Mouse (Mus musculus) mesoderm, embryonic 11.5 days (tissue): ENCODE data around the gene Wdr91.

Experiments used
- DNase-seq: peaks from one replicate; pipeline ENCODE4 v3.0.0-alpha.2; 2012; ENCODE audit warnings: low read depth, low spot score

The Wdr91 gene

GRCm38 (mm10) chr6:34919146-34919545, 8.5 kb upstream of the Wdr91 start:
- no peak for DNase-seq

DNA sequence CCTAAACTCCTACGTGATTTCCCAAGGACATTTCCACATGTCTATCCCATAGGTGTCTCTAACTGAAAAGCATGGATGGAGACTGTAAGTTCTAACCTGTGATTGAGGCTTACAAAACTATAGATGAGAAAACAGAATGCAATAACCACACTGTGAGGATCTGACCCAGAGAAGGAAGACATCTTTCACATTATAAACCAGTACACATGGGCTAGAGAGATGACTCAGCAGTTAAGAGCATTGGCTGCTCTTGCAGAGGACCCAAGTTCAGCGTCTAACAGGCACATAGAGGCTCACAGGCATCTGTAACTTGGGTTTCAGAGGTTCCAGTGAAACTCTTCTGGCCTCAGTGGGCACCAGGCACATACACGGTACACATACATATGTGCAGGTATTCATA, 3.8 kb upstream of the Wdr91 start:
- DNase-seq, result no peak

GRCm38 (mm10) chr6:34913341-34914040, 2.8 kb upstream of the Wdr91 start:
- DNase-seq, result no peak

- DNase-seq, result no peak
Measured at GRCm38 (mm10) chr6:34909631-34910345, 888 bp downstream of the Wdr91 start.

- no peak for DNase-seq
Measured at GRCm38 (mm10) chr6:34907696-34908260, 2.9 kb downstream of the Wdr91 start.

DNA sequence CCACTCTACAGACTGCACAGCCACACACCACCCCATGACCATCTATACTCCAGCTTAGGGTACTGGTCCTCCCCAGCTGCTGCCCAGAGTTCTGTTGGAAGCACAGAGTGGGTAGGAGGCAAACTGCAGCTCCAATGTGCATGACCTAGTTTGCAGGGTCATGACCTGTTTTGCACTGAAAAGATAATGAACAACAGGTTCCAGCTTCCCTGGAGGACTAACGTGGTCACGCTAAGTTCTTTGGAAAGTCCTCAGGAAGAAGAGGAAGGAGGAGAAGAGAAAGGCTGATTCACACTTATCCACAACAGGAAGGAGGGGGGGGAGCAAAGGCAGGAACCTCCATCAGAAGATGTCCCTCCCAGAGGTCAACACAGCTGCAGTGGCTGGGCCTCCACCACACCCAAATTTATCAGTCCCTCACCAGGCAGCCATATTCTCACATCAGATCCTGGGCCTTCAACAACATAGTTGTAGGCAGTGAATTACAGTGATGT, 3.5 kb downstream of the Wdr91 start:
- DNase-seq, result no peak

- DNase-seq, result no peak
Measured at GRCm38 (mm10) chr6:34906661-34907060, 4.0 kb downstream of the Wdr91 start.

GRCm38 (mm10) chr6:34906125-34906524, 4.6 kb downstream of the Wdr91 start:
- DNase-seq, result no peak

DNA sequence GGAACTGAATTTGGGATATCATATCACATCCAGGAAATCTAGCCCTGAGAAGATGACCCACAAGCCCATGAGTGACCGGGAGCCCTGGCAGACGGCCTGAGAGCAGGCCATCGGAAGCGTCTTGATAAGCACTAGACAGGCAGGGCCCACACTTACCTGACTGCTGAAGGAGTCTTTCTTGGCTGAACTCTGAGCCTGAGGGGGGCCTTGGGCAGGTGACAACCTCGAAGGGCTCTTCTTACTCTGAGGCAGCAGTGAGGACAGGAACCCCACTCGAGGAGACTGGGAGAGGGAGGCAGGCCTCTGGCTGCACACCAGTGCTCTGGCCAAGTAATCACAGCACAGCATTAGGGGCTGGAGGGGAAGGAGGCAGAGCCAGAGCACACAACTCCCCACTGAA, 6.3 kb downstream of the Wdr91 start:
- no peak for DNase-seq

- DNase-seq, result no peak
Measured at GRCm38 (mm10) chr6:34903851-34904250, 6.8 kb downstream of the Wdr91 start.

DNA sequence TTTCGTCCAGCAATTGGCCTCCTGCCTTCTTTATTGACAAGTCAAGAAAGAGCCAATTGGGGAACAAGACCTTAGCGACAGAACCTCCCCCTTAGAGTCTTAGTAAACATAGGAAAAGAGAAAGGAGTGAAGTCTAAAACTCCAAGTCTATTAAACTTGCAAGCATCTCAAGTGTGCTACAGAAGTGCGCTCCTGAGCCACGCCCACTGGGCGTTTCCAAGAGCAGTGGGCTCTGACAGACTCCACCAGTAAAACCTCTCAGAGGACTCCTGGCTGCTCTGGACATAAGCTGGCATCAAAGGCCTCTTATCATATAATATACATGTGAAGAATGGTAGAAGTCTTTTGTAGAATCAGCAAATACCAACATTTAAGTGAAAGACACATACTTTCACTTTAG, 7.2 kb downstream of the Wdr91 start:
- DNase-seq, result no peak

DNA sequence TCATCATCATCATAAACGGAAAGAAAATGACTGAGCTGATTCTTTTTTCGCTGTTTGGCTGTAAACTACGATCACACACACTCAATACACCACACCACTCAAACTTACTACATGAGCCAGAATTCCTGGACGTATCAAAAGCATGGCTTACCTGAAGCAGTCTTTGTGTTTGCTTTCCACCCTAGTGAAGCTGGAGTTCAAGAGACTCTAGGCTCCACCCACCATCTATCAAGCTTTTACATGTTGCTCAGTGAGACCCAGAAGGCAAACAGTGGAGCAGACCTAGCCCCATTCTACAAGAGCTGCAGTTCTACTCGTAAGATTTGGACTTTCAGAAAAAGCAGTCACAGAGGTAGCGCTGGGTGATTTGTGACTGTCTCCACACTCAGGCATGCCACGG, 8.1 kb downstream of the Wdr91 start:
- DNase-seq, result no peak

GRCm38 (mm10) chr6:34901911-34902444, 8.7 kb downstream of the Wdr91 start:
- no peak for DNase-seq

GRCm38 (mm10) chr6:34900990-34901389, 9.7 kb downstream of the Wdr91 start:
- no peak for DNase-seq

DNA sequence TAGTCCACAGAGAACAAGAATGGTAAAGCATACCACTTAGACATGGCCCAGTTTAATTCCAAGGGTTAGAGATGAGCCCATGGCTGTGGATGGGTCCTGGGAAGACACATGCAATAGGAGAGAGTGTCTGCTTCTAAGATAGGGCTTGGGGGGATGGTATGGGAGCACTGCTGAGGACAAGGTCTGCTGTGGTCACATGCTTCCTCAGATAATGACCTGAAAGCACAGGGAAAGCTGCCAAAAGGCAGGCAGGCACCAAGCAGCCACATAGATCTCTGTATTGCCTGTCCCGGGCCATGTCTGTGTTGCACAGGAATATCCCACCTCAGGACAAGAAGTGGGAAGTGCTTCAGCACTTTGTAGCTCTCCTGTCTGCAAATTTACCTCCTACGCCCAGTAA, 11.5 kb downstream of the Wdr91 start:
- DNase-seq, result no peak

DNA sequence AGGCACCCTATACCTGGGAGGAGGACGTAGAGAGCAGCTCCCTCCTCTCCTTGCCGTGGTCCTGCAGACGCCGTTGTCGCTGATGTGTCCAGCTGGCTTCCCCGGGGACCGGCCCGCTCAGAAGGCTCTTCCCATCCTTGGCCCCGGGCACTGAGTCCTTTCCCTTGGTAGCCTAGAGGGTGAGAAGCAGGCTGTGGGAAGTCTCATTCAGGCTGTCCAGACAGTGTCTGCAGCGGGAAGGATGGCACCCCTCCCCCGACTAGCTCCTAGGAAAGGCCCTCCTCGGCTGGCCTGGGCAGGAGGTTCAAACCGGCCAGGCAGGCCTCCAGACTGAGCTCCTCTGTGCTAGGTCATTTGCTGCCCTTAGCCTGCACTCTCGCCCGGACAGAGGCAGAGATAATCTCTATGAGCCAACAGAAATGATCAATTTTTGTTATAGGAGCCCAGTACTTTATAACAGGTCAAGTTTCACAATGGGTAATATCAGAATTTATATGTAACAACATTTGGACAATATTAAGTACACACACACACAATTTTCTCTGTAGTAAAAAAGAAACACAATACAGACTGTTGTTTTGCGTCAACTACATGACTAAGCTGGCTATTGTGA, 14.4 kb downstream of the Wdr91 start:
- DNase-seq, result no peak

DNA sequence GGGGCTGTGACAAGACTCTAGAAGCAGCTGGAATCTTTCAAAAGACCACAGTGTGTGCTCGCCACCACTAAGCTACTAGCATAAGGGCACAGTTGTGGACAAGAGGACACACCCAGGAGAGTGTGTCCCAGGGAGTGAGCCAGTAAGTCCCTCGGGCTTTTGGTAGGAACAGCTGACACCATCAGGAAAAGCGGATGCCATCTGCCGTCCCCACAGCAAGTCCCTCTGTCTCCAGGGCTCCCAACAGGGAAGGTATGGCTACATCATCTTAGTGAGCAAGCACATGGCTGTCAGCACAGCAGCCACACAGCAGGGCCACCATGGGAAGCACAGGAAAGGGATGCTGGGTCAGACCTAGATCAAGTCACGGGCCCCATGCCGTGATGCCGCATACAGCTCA, 15.1 kb downstream of the Wdr91 start:
- DNase-seq, result no peak

GRCm38 (mm10) chr6:34889185-34889584, 21.5 kb downstream of the Wdr91 start:
- no peak for DNase-seq

DNA sequence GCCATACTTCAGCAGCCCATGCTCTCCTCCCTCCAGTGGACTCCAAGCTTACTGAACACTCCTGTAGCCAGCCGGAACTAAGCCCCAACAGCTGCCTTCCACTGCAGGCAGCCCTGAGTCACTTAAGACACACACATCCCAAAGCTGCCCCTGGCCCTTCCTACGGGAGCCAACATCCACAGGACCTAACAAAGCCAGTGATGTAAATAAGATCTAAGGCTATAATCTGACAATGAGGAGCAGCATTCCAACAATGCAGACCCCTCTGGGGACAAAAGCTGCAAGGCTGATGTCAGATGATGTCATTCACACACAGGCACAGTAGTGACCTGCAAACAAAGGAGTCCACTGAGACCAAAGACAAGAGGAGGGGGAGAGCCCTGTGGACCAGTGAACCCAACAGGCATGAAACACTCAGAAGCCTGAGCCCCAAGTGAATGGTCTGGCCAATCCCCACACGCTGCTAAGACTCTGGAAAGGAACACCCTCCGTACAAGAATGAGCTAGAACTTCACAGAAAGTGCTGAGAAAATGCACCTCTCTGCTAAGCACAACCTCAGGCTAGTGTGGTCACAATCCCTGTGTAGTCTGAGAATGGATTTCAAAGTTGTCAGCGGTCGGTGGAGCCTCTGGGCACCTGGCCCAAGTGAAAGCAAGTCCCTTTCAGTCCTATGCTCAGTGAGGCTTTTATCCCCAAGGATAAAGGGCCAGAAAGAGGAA, 23.4 kb downstream of the Wdr91 start:
- peak; percentile 74 for DNase-seq

DNA sequence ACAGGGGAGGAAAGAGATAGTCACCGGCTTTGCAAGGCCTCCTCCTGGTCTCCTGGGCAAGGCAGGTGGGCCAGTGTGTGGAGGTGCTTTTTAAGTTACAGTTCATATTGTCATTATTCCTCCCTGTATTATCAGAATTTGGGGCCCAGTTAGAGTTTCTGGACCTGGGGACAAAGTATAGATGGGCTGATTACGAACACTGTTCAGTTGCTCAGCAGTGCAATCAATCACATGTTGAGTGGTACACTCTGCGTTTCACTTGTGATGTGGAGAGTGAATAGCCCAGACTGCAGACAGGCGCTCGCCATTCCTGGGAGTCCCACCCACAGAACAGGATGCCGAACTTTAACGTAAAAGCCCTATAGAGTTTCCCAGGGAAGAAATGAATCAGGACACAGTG, 26.0 kb downstream of the Wdr91 start:
- no peak for DNase-seq

GRCm38 (mm10) chr6:34879911-34880475, 30.7 kb downstream of the Wdr91 start:
- no peak for DNase-seq
